Mouse (Mus musculus) limb, embryonic 14.5 days (tissue): ENCODE results near the gene Olfr1280. TPM values are rescaled to one million over a fixed set of nuclear protein-coding genes. Genes with fewer than 3 reads are reported as not detected.

Source experiments
- ATAC-seq: fragments of 200-750 bp; cut with Nextera tagmentation; 2 replicates; pipeline ENCODE4 v1.8.0; 2017; ENCODE audit warnings: low read depth, moderate number of reproducible peaks, moderate TSS enrichment; ENCODE audit not compliant: low FRiP score
- DNase-seq: peaks from one replicate; pipeline ENCODE4 v3.0.0-alpha.2; 2015; ENCODE audit warnings: low spot score
- H3K27ac ChIP-seq: fragments of 300-500 bp; sonication (generic); replicated peaks from 2 replicates; pipeline ENCODE4 v1.5.1; 2014; ENCODE audit warnings: low read depth, mild to moderate bottlenecking, low read length, moderate library complexity, mixed read lengths
- H3K27me3 ChIP-seq: fragments of 300-500 bp; sonication (generic); 2 replicates; pipeline ENCODE4 v1.6.1; 2014; ENCODE audit warnings: low read length, mixed read lengths; ENCODE audit not compliant: control insufficient read depth, insufficient read depth
- H3K36me3 ChIP-seq: fragments of 300-500 bp; sonication (generic); 2 replicates; pipeline ENCODE4 v1.6.1; 2014; ENCODE audit warnings: mild to moderate bottlenecking, low read length, moderate library complexity, mixed read lengths; ENCODE audit not compliant: control insufficient read depth, insufficient read depth
- H3K4me1 ChIP-seq: fragments of 300-500 bp; sonication (generic); 2 replicates; pipeline ENCODE4 v1.6.1; 2014; ENCODE audit warnings: antibody characterized with exemption, low read length, mixed read lengths; ENCODE audit not compliant: control insufficient read depth, insufficient read depth
- H3K4me2 ChIP-seq: fragments of 300-500 bp; sonication (generic); replicated peaks from 2 replicates; pipeline ENCODE4 v1.6.1; 2014; ENCODE audit warnings: low read depth, mild to moderate bottlenecking, low read length, moderate library complexity; ENCODE audit not compliant: severe bottlenecking
- H3K4me3 ChIP-seq: fragments of 300-500 bp; sonication (generic); replicated peaks from 2 replicates; pipeline ENCODE4 v1.5.1; 2014; ENCODE audit warnings: low read length
- H3K9ac ChIP-seq: fragments of 300-500 bp; sonication (generic); 2 replicates; pipeline ENCODE4 v1.6.1; 2014; ENCODE audit warnings: mild to moderate bottlenecking, low read depth, low read length, moderate library complexity; ENCODE audit not compliant: severe bottlenecking
- H3K9me3 ChIP-seq: fragments of 300-500 bp; sonication (generic); 2 replicates; pipeline ENCODE4 v1.6.1; 2016; ENCODE audit warnings: low read length; ENCODE audit not compliant: control insufficient read depth
- POLR2A ChIP-seq: fragments of 200-500 bp; IDR thresholded peaks from 2 replicates; pipeline ENCODE4 v1.8.0; 2012; ENCODE audit warnings: inconsistent platforms, mild to moderate bottlenecking, moderate library complexity, borderline replicate concordance; ENCODE audit not compliant: insufficient read depth, insufficient read length; ENCODE audit errors: extremely low read depth
- WGBS: fragments of 180-500 bp; shearing (Covaris S2); extraction: QIAGEN DNeasy Blood & Tissue Kit; methylation state at CpG from one replicate; pipeline ENCODE4 v1.1.7; 2014; 5-methylcytosine and 5-hydroxymethylcytosine counted together
- polyA plus RNA-seq, 2 experiments: library from polyadenylated mRNA; depleted of rRNA in 1 of 2; stranded (reverse) in 1 of 2; unstranded in 1 of 2; fragments of >200 nt; fragmentation: Nextera tagmentation in 1 of 2; extraction: Ambion mirVana in 1 of 2; gene quantifications; 2 replicates each; pipeline versions ENCODE4 v1.2.1 to v1.2.3; 2012 to 2014

Olfr1280 gene
- polyA plus RNA-seq, 2 experiments, result not detected

GRCm38 (mm10) chr2:111335976-111336375, 22.2 kb downstream of the Olfr1280 start, which contains the start of gene Olfr1282:
TSS of gene Olfr1282 (minus strand) at chr2:111336076.
- H3K4me3 ChIP-seq, result no peak within 1 kb of the TSS
- H3K9ac ChIP-seq, result no peak within 1 kb of the TSS
- TF ChIP-seq POLR2A, result no peak
- no peak within 1 kb of the TSS for H3K27ac ChIP-seq
- no peak within 1 kb of the TSS for H3K4me2 ChIP-seq
- H3K4me1 ChIP-seq, result no peaks in the 10 kb centered on the region
- H3K36me3 ChIP-seq, result no peaks in the 10 kb centered on the region
- no peaks in the 10 kb centered on the region for H3K9me3 ChIP-seq
- no peaks in the 10 kb centered on the region for H3K27me3 ChIP-seq
- DNase-seq, result no peak
- no peak for ATAC-seq
- 82% methylated on average over 2 of the region's 2 CpGs for WGBS

DNA sequence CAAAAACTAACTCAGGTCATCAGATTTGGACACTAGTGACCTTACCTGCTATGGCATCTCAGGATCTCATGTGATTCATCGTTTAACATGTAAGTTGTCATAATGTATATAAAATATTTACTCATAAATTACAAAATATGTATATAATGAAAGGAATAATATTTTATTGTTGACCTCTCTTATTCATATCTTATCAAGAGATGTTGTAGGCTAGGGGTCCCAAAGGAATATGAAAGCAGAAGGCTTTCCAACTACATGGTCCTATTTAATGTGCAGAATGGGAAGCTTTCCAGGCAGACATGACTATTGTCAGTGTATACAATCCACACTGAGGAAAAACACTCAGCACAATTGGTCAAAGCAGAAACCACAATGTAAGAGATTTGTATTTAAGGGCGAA, 52.7 kb downstream of the Olfr1280 start, which contains the start of gene Olfr1283:
Gene Olfr1283, plus strand, starts transcription at position 301 of the 400 bp plus-strand sequence.
- no peaks in the 10 kb centered on the region for H3K9me3 ChIP-seq
- H3K4me1 ChIP-seq, result no peaks in the 10 kb centered on the region
- no peak within 1 kb of the TSS for H3K27ac ChIP-seq
- H3K4me2 ChIP-seq, result no peak within 1 kb of the TSS
- no peaks in the 10 kb centered on the region for H3K36me3 ChIP-seq
- TF ChIP-seq POLR2A, result no peak
- WGBS, result 72% methylated on average over 2 of the region's 2 CpGs
- no peaks in the 10 kb centered on the region for H3K27me3 ChIP-seq
- H3K4me3 ChIP-seq, result no peak within 1 kb of the TSS
- ATAC-seq (no peak), DNase-seq (no peak)
- no peak within 1 kb of the TSS for H3K9ac ChIP-seq

GRCm38 (mm10) chr2:111375222-111375621, 61.4 kb downstream of the Olfr1280 start, which contains the start of gene Olfr1284:
TSS of gene Olfr1284 (plus strand) at chr2:111375522.
- no peak within 1 kb of the TSS for H3K4me2 ChIP-seq

More at GRCm38 (mm10) chr2:111375222-111375621, 61.4 kb downstream of the Olfr1280 start, which contains the start of gene Olfr1284:
- H3K9me3 ChIP-seq, result no peaks in the 10 kb centered on the region
- 82% methylated on average over 1 of the region's 1 CpGs for WGBS
- no peak within 1 kb of the TSS for H3K9ac ChIP-seq
- H3K27me3 ChIP-seq, result no peaks in the 10 kb centered on the region
- no peak for DNase-seq
- H3K27ac ChIP-seq, result no peak within 1 kb of the TSS
- no peak for TF ChIP-seq POLR2A
- no peaks in the 10 kb centered on the region for H3K36me3 ChIP-seq
- ATAC-seq, result no peak
- H3K4me1 ChIP-seq, result no peaks in the 10 kb centered on the region
- H3K4me3 ChIP-seq, result no peak within 1 kb of the TSS

Other genes starting within 250 kb of the Olfr1280 start
- gene Gm13941, start 208.0 kb upstream of the Olfr1280 start, polyA plus RNA-seq (2012; rRNA removed), result not detected in 2 replicates
- gene Gm13941, start 208.0 kb upstream of the Olfr1280 start, polyA plus RNA-seq (2014; fragmentation: Nextera tagmentation; extraction: Ambion mirVana), result not detected in 2 replicates
- not detected in 2 replicates for gene Gm15130, start 161.1 kb upstream of the Olfr1280 start, polyA plus RNA-seq (2012; rRNA removed)
- not detected in 2 replicates for gene Gm15130, start 161.1 kb upstream of the Olfr1280 start, polyA plus RNA-seq (2014; fragmentation: Nextera tagmentation; extraction: Ambion mirVana)
- not detected in 2 replicates for gene 4930430A15Rik, start 84.4 kb upstream of the Olfr1280 start, polyA plus RNA-seq (2012; rRNA removed)
- not detected in 2 replicates for gene 4930430A15Rik, start 84.4 kb upstream of the Olfr1280 start, polyA plus RNA-seq (2014; fragmentation: Nextera tagmentation; extraction: Ambion mirVana)
- gene Olfr1275, start 78.7 kb upstream of the Olfr1280 start, polyA plus RNA-seq (2012; rRNA removed), result not detected in 2 replicates
- gene Olfr1275, start 78.7 kb upstream of the Olfr1280 start, polyA plus RNA-seq (2014; fragmentation: Nextera tagmentation; extraction: Ambion mirVana), result not detected in 2 replicates
- gene Olfr1276, start 59.5 kb upstream of the Olfr1280 start, polyA plus RNA-seq (2012; rRNA removed), result not detected in 2 replicates
- gene Olfr1276, start 59.5 kb upstream of the Olfr1280 start, polyA plus RNA-seq (2014; fragmentation: Nextera tagmentation; extraction: Ambion mirVana), result not detected in 2 replicates
- gene Olfr1277, start 39.9 kb upstream of the Olfr1280 start, polyA plus RNA-seq (2012; rRNA removed), result not detected in 2 replicates
- not detected in 2 replicates for gene Olfr1277, start 39.9 kb upstream of the Olfr1280 start, polyA plus RNA-seq (2014; fragmentation: Nextera tagmentation; extraction: Ambion mirVana)
- not detected in 2 replicates for gene Olfr1278, start 23.9 kb upstream of the Olfr1280 start, polyA plus RNA-seq (2012; rRNA removed)
- not detected in 2 replicates for gene Olfr1278, start 23.9 kb upstream of the Olfr1280 start, polyA plus RNA-seq (2014; fragmentation: Nextera tagmentation; extraction: Ambion mirVana)
- not detected in 2 replicates for gene Olfr1279, start 13.4 kb upstream of the Olfr1280 start, polyA plus RNA-seq (2012; rRNA removed)
- gene Olfr1279, start 13.4 kb upstream of the Olfr1280 start, polyA plus RNA-seq (2014; fragmentation: Nextera tagmentation; extraction: Ambion mirVana), result not detected in 2 replicates
- gene Olfr1281, start 12.5 kb downstream of the Olfr1280 start, polyA plus RNA-seq (2012; rRNA removed), result not detected in 2 replicates
- gene Olfr1281, start 12.5 kb downstream of the Olfr1280 start, polyA plus RNA-seq (2014; fragmentation: Nextera tagmentation; extraction: Ambion mirVana), result not detected in 2 replicates
- not detected in 2 replicates for gene Olfr1282, start 22.1 kb downstream of the Olfr1280 start, polyA plus RNA-seq (2012; rRNA removed)
- gene Olfr1282, start 22.1 kb downstream of the Olfr1280 start, polyA plus RNA-seq (2014; fragmentation: Nextera tagmentation; extraction: Ambion mirVana), result not detected in 2 replicates
- not detected in 2 replicates for gene Olfr1283, start 52.8 kb downstream of the Olfr1280 start, polyA plus RNA-seq (2012; rRNA removed)
- gene Olfr1283, start 52.8 kb downstream of the Olfr1280 start, polyA plus RNA-seq (2014; fragmentation: Nextera tagmentation; extraction: Ambion mirVana), result not detected in 2 replicates
- not detected in 2 replicates for gene Olfr1284, start 61.5 kb downstream of the Olfr1280 start, polyA plus RNA-seq (2012; rRNA removed)
- gene Olfr1284, start 61.5 kb downstream of the Olfr1280 start, polyA plus RNA-seq (2014; fragmentation: Nextera tagmentation; extraction: Ambion mirVana), result not detected in 2 replicates
- gene Olfr1286, start 109.1 kb downstream of the Olfr1280 start, polyA plus RNA-seq (2012; rRNA removed), result not detected in 2 replicates
- not detected in 2 replicates for gene Olfr1286, start 109.1 kb downstream of the Olfr1280 start, polyA plus RNA-seq (2014; fragmentation: Nextera tagmentation; extraction: Ambion mirVana)
- not detected in 2 replicates for gene Olfr1287, start 135.1 kb downstream of the Olfr1280 start, polyA plus RNA-seq (2012; rRNA removed)
- not detected in 2 replicates for gene Olfr1287, start 135.1 kb downstream of the Olfr1280 start, polyA plus RNA-seq (2014; fragmentation: Nextera tagmentation; extraction: Ambion mirVana)
- gene Olfr1288, start 160.1 kb downstream of the Olfr1280 start, polyA plus RNA-seq (2012; rRNA removed), result not detected in 2 replicates
- not detected in 2 replicates for gene Olfr1288, start 160.1 kb downstream of the Olfr1280 start, polyA plus RNA-seq (2014; fragmentation: Nextera tagmentation; extraction: Ambion mirVana)
- gene Olfr1289, start 166.8 kb downstream of the Olfr1280 start, polyA plus RNA-seq (2012; rRNA removed), result not detected in 2 replicates
- gene Olfr1289, start 166.8 kb downstream of the Olfr1280 start, polyA plus RNA-seq (2014; fragmentation: Nextera tagmentation; extraction: Ambion mirVana), result not detected in 2 replicates
- gene Olfr1290, start 179.8 kb downstream of the Olfr1280 start, polyA plus RNA-seq (2012; rRNA removed), result not detected in 2 replicates
- gene Olfr1290, start 179.8 kb downstream of the Olfr1280 start, polyA plus RNA-seq (2014; fragmentation: Nextera tagmentation; extraction: Ambion mirVana), result not detected in 2 replicates
- gene Olfr1291-ps1, start 183.2 kb downstream of the Olfr1280 start, polyA plus RNA-seq (2012; rRNA removed), result not detected in 2 replicates
- not detected in 2 replicates for gene Olfr1291-ps1, start 183.2 kb downstream of the Olfr1280 start, polyA plus RNA-seq (2014; fragmentation: Nextera tagmentation; extraction: Ambion mirVana)
- not detected in 2 replicates for gene Olfr1293-ps, start 211.2 kb downstream of the Olfr1280 start, polyA plus RNA-seq (2012; rRNA removed)
- not detected in 2 replicates for gene Olfr1293-ps, start 211.2 kb downstream of the Olfr1280 start, polyA plus RNA-seq (2014; fragmentation: Nextera tagmentation; extraction: Ambion mirVana)
- gene Olfr1294, start 226.3 kb downstream of the Olfr1280 start, polyA plus RNA-seq (2012; rRNA removed), result not detected in 2 replicates
- not detected in 2 replicates for gene Olfr1294, start 226.3 kb downstream of the Olfr1280 start, polyA plus RNA-seq (2014; fragmentation: Nextera tagmentation; extraction: Ambion mirVana)